Mouse (Mus musculus) midbrain, embryonic 10.5 days (tissue): ENCODE measurements around the gene Alg14. TPM values are rescaled to one million over a fixed set of nuclear protein-coding genes. Genes with fewer than 3 reads are reported as not detected.

ENCODE experiments used
- DNase-seq: peaks from one replicate; pipeline ENCODE4 v3.0.0-alpha.2; 2017; ENCODE audit warnings: low spot score
- H3K27ac ChIP-seq: fragments of 300-500 bp; sonication (generic); replicated peaks from 2 replicates; pipeline ENCODE4 v1.5.1; 2016; ENCODE audit warnings: mild to moderate bottlenecking
- H3K27me3 ChIP-seq: fragments of 300-500 bp; sonication (generic); 2 replicates; pipeline ENCODE4 v1.6.1; 2016; ENCODE audit warnings: low read depth, mild to moderate bottlenecking; ENCODE audit not compliant: poor library complexity, severe bottlenecking
- H3K36me3 ChIP-seq: fragments of 300-500 bp; sonication (generic); 2 replicates; pipeline ENCODE4 v1.6.1; 2016; ENCODE audit warnings: mild to moderate bottlenecking, moderate library complexity
- H3K4me1 ChIP-seq: fragments of 300-500 bp; sonication (generic); 2 replicates; pipeline ENCODE4 v1.6.1; 2016
- H3K4me3 ChIP-seq: fragments of 300-500 bp; sonication (generic); 2 replicates; pipeline ENCODE4 v1.5.1; 2016; ENCODE audit warnings: mild to moderate bottlenecking, moderate library complexity
- H3K9me3 ChIP-seq: fragments of 300-500 bp; sonication (generic); replicated peaks from 2 replicates; pipeline ENCODE4 v1.6.1; 2016; ENCODE audit warnings: mild to moderate bottlenecking
- WGBS: fragments of 180-500 bp; shearing (Covaris S2); methylation state at CpG from one replicate; pipeline ENCODE4 v1.1.7; 2016; 5-methylcytosine and 5-hydroxymethylcytosine counted together
- polyA plus RNA-seq: library from polyadenylated mRNA; unstranded; fragments of >200 nt; fragmentation: Nextera tagmentation; extraction: Ambion mirVana; gene quantifications from 2 replicates; pipeline ENCODE4 v1.2.1, GENCODE M21; 2016

Gene Alg14
- polyA plus RNA-seq, 1 experiment from 2014 or later = 37.3 TPM

GRCm38 (mm10) chr3:121261251-121261650 lies 30.3 kb upstream of the Alg14 start:
- 63% methylated on average over 7 of the region's 7 CpGs for WGBS
- DNase-seq = no peak
- Histone ChIP-seq H3K27ac (no peak overlapping the region), H3K27me3 (peaks cover 66% of the 10 kb centered on the region), H3K9me3 (no peaks in the 10 kb centered on the region), H3K4me1 (peaks cover 16% of the 10 kb centered on the region), H3K36me3 (no peaks in the 10 kb centered on the region), H3K4me3 (no peak overlapping the region)

- Histone ChIP-seq H3K9me3 (no peaks in the 10 kb centered on the region), H3K36me3 (no peaks in the 10 kb centered on the region), H3K4me1 (peaks cover 16% of the 10 kb centered on the region), H3K27me3 (peaks cover 72% of the 10 kb centered on the region), H3K4me3 (peak overlapping the region; percentile 85), H3K27ac (peak overlapping the region; percentile 83)
- no peak for DNase-seq
- WGBS = 9% methylated on average over 21 of the region's 21 CpGs
These were observed 29.5 kb upstream of the Alg14 start for GRCm38 (mm10) chr3:121261939-121262520.

GRCm38 (mm10) chr3:121262521-121263204 lies 28.9 kb upstream of the Alg14 start:
- WGBS = under 1% methylated on average over 96 of the region's 97 CpGs
- Histone ChIP-seq H3K36me3 (no peaks in the 10 kb centered on the region), H3K4me1 (peaks cover 16% of the 10 kb centered on the region), H3K9me3 (no peaks in the 10 kb centered on the region), H3K4me3 (peak overlapping the region; percentile 85), H3K27ac (peak overlapping the region; percentile 83), H3K27me3 (peaks cover 72% of the 10 kb centered on the region)
- peak; percentile 75 for DNase-seq

GRCm38 (mm10) chr3:121263205-121263548 lies 28.4 kb upstream of the Alg14 start:
- no peaks in the 10 kb centered on the region for H3K36me3 ChIP-seq
- whole genome bisulfite sequencing = 2% methylated on average over 20 of the region's 20 CpGs
- peaks cover 72% of the 10 kb centered on the region for H3K27me3 ChIP-seq
- peak overlapping the region; percentile 83 for H3K27ac ChIP-seq
- H3K4me3 ChIP-seq = peak overlapping the region; percentile 85
- H3K4me1 ChIP-seq = peaks cover 16% of the 10 kb centered on the region
- H3K9me3 ChIP-seq = no peaks in the 10 kb centered on the region
- no peak for DNase-seq

- Histone ChIP-seq H3K9me3 (no peaks in the 10 kb centered on the region), H3K36me3 (no peaks in the 10 kb centered on the region), H3K4me3 (no peak overlapping the region), H3K4me1 (peaks cover 16% of the 10 kb centered on the region), H3K27ac (no peak overlapping the region), H3K27me3 (peaks cover 66% of the 10 kb centered on the region)
- WGBS = 63% methylated on average over 6 of the region's 6 CpGs
- DNase-seq = no peak
These were observed 27.3 kb upstream of the Alg14 start for GRCm38 (mm10) chr3:121264242-121264641.

GRCm38 (mm10) chr3:121267283-121267682 lies 24.3 kb upstream of the Alg14 start:
- Histone ChIP-seq H3K27me3 (peaks cover 36% of the 10 kb centered on the region), H3K27ac (no peak overlapping the region), H3K9me3 (no peaks in the 10 kb centered on the region), H3K4me3 (no peak overlapping the region), H3K4me1 (peaks cover 12% of the 10 kb centered on the region), H3K36me3 (no peaks in the 10 kb centered on the region)
- 83% methylated on average over 5 of the region's 5 CpGs for WGBS
- no peak for DNase-seq

- H3K4me1 ChIP-seq = no peaks in the 10 kb centered on the region
- H3K36me3 ChIP-seq = no peaks in the 10 kb centered on the region
- 81% methylated on average over 2 of the region's 2 CpGs for WGBS
- no peaks in the 10 kb centered on the region for H3K9me3 ChIP-seq
- no peak overlapping the region for H3K4me3 ChIP-seq
- H3K27ac ChIP-seq = no peak overlapping the region
- H3K27me3 ChIP-seq = no peaks in the 10 kb centered on the region
- no peak for DNase-seq
These were observed 19.0 kb upstream of the Alg14 start for GRCm38 (mm10) chr3:121272577-121272976.

- Histone ChIP-seq H3K4me3 (no peak overlapping the region), H3K9me3 (no peaks in the 10 kb centered on the region), H3K27me3 (no peaks in the 10 kb centered on the region), H3K27ac (no peak overlapping the region), H3K36me3 (no peaks in the 10 kb centered on the region), H3K4me1 (no peaks in the 10 kb centered on the region)
- WGBS = 96% methylated on average over 2 of the region's 2 CpGs
- DNase-seq = no peak
These were observed 17.6 kb upstream of the Alg14 start for GRCm38 (mm10) chr3:121274010-121274409.

GRCm38 (mm10) chr3:121277009-121277408 lies 14.6 kb upstream of the Alg14 start:
- no peak for DNase-seq
- Histone ChIP-seq H3K27ac (no peak overlapping the region), H3K9me3 (no peaks in the 10 kb centered on the region), H3K36me3 (no peaks in the 10 kb centered on the region), H3K4me3 (no peak overlapping the region), H3K4me1 (no peaks in the 10 kb centered on the region), H3K27me3 (no peaks in the 10 kb centered on the region)
- WGBS = 87% methylated on average over 4 of the region's 4 CpGs

GRCm38 (mm10) chr3:121277557-121277956 lies 14.0 kb upstream of the Alg14 start:
- no peak overlapping the region for H3K4me3 ChIP-seq
- H3K27me3 ChIP-seq = no peaks in the 10 kb centered on the region
- no peaks in the 10 kb centered on the region for H3K9me3 ChIP-seq
- no peak for DNase-seq
- 88% methylated on average over 4 of the region's 4 CpGs for WGBS
- H3K4me1 ChIP-seq = no peaks in the 10 kb centered on the region
- no peak overlapping the region for H3K27ac ChIP-seq
- no peaks in the 10 kb centered on the region for H3K36me3 ChIP-seq

GRCm38 (mm10) chr3:121279679-121280078 lies 11.9 kb upstream of the Alg14 start:
- no peaks in the 10 kb centered on the region for H3K27me3 ChIP-seq
- WGBS = 90% methylated on average over 14 of the region's 14 CpGs
- no peaks in the 10 kb centered on the region for H3K9me3 ChIP-seq
- no peaks in the 10 kb centered on the region for H3K36me3 ChIP-seq
- no peak overlapping the region for H3K27ac ChIP-seq
- H3K4me3 ChIP-seq = no peak overlapping the region
- H3K4me1 ChIP-seq = no peaks in the 10 kb centered on the region
- DNase-seq = no peak

GRCm38 (mm10) chr3:121282998-121283397 lies 8.6 kb upstream of the Alg14 start, which contains the start of gene Tmem56:
Tmem56 (minus strand) TSS chr3:121283098.
- DNase-seq = no peak
- H3K9me3 ChIP-seq = no peaks in the 10 kb centered on the region
- no peaks in the 10 kb centered on the region for H3K4me1 ChIP-seq
- H3K4me3 ChIP-seq = no peak within 1 kb of the TSS
- no peak within 1 kb of the TSS for H3K27ac ChIP-seq
- H3K36me3 ChIP-seq = no peaks in the 10 kb centered on the region
- no peaks in the 10 kb centered on the region for H3K27me3 ChIP-seq
- WGBS = 81% methylated on average over 4 of the region's 4 CpGs

GRCm38 (mm10) chr3:121285219-121285618 lies 6.4 kb upstream of the Alg14 start:
- Histone ChIP-seq H3K4me3 (no peak overlapping the region), H3K27ac (no peak overlapping the region), H3K36me3 (no peaks in the 10 kb centered on the region), H3K4me1 (no peaks in the 10 kb centered on the region), H3K27me3 (no peaks in the 10 kb centered on the region), H3K9me3 (no peaks in the 10 kb centered on the region)
- 95% methylated on average over 6 of the region's 6 CpGs for WGBS
- DNase-seq = no peak
